Mouse (Mus musculus) spleen, adult 2 months (tissue): ENCODE data around the gene Cab39.

ENCODE experiments used
- CTCF ChIP-seq: fragments of 200-500 bp; IDR thresholded peaks from 2 replicates; pipeline ENCODE4 v1.5.1; 2011; ENCODE audit warnings: mild to moderate bottlenecking, inconsistent platforms; ENCODE audit not compliant: insufficient read depth, insufficient read length, insufficient replicate concordance; ENCODE audit errors: extremely low read depth
- POLR2A ChIP-seq: fragments of 200-500 bp; IDR thresholded peaks from 2 replicates; pipeline ENCODE4 v1.6.1; 2011; ENCODE audit warnings: low read depth, low read length, inconsistent platforms

DNA sequence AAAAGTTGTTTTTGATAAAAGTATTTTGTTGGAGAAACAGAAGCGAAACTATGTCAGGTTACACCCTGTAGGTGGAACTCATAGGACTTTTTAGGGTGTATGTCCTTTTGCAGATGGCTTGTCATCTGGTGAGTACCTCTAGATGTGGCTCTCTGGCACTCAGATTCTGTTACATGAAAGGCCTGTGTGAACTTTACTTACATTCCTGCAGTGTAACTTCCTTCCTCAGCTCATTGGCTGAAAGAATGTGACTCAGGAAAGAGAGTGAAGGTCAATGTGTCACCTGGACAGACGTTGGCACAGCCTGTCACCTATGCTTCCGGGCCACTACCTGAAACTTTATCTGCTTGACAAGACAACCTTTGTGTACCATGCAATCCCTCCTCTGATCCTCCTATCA lies 48.7 kb upstream of the Cab39 start:
- TF ChIP-seq CTCF: no peak
- TF ChIP-seq POLR2A: no peak
